Mouse (Mus musculus): ENCODE results near the gene Lmo2.

- TF ChIP-seq CTCF (conservative IDR thresholded peaks at IDR 0.05; ENCODE audit: insufficient read depth, insufficient read length, low read depth, low read length): no peak
- no peak for TF ChIP-seq POLR2A (IDR thresholded peaks at IDR 0.05; ENCODE audit: low read depth, low read length)
These were observed 12.2 kb upstream of the Lmo2 start for GRCm38 (mm10) chr2:103945571-103946092.

All from kidney, adult 2 months (tissue).